Mouse (Mus musculus): Measurements from ENCODE around the gene Snurf.

Gene Snurf

GRCm38 (mm10) chr7:60004606-60005330 lies at the start of gene Snurf, which contains the start of gene Gm38393:
Snurf (minus strand) TSS chr7:60005049.
Gm38393 (minus strand) TSS chr7:60005064.
- no peak for DNase-seq (ENCODE audit: low spot score)

- no peak for DNase-seq (ENCODE audit: low spot score)
Measured at GRCm38 (mm10) chr7:60047481-60048201, 42.8 kb upstream of the Snurf start.

GRCm38 (mm10) chr7:60013186-60013585 lies 8.3 kb upstream of the Snurf start:
- no peak for DNase-seq (ENCODE audit: low spot score)

GRCm38 (mm10) chr7:60007727-60008360 lies 3.0 kb upstream of the Snurf start:
- DNase-seq (ENCODE audit: low spot score): no peak

GRCm38 (mm10) chr7:60006262-60006661 lies 1.4 kb upstream of the Snurf start:
- no peak for DNase-seq (ENCODE audit: low spot score)

- no peak for DNase-seq (ENCODE audit: low spot score)
Measured at GRCm38 (mm10) chr7:60003921-60004605, 786 bp downstream of the Snurf start.

GRCm38 (mm10) chr7:60003006-60003865 lies 1.6 kb downstream of the Snurf start:
- no peak for DNase-seq (ENCODE audit: low spot score)

GRCm38 (mm10) chr7:59978646-59979045 lies 26.2 kb downstream of the Snurf start:
- no peak for DNase-seq (ENCODE audit: low spot score)
